Mouse (Mus musculus) heart, postnatal 25 days (tissue): ENCODE results near the gene Hus1. TPM values are rescaled to one million over a fixed set of nuclear protein-coding genes. Genes with fewer than 3 reads are reported as not detected.

ENCODE experiments used
- DNase-seq: peaks from one replicate; pipeline ENCODE4 v3.0.0; 2022; ENCODE audit warnings: low spot score
- intact Hi-C: fragments of 180-260 bp; cut with DNase I; formaldehyde crosslinking; loops from one replicate; pipeline ENCODE4 v1.15.1; 2025
- total RNA-seq, 2 experiments: library from RNA; stranded (reverse); gene quantifications; 2 replicates each; pipeline ENCODE4 v1.2.3; 2021

The Hus1 gene
- total RNA-seq, 2 experiments from 2014 or later: 12.1 TPM

DNA sequence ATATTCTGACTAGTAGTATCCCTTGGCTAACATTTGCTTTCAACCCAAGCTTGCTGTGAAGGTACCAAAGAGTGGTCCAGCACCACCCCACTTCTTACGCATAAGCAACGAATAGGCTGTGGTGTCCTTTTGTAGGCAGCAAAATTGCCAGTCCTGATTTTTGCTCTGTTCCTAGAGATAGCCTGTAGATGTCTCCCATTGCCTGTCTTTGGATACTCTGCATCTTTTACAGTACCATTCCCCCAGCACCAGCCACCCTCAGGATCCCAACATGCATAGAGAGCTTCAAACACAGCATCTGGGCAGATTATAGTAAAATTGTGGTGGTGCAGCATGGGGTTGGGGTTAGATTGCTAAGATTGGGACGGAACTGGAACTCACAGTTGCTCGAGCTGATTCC, 22.9 kb downstream of the Hus1 start:
- DNase-seq: no peak
- intact Hi-C loops: no loop called here

DNA sequence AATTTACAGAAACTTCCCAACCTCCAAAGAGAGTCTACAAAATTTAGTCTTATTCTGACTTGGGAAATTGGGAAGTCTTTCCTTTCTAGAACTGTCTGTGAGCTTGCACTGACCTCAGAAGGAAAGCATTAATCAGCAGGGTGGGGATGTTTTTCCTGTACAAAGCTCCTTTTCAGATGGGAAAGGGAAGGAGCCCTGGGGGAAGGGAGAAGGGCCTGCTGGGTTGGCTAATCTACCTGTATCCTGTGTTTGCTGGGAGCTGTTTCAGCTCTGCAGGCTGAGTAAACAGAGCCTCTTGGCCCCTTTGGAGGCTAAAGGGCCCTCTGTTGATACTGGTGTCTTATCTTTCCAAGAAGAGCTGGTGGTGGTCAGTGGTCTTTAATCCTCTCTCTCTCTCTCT, 24.9 kb downstream of the Hus1 start:
- no peak for DNase-seq
- intact Hi-C loops: no loop called here

DNA sequence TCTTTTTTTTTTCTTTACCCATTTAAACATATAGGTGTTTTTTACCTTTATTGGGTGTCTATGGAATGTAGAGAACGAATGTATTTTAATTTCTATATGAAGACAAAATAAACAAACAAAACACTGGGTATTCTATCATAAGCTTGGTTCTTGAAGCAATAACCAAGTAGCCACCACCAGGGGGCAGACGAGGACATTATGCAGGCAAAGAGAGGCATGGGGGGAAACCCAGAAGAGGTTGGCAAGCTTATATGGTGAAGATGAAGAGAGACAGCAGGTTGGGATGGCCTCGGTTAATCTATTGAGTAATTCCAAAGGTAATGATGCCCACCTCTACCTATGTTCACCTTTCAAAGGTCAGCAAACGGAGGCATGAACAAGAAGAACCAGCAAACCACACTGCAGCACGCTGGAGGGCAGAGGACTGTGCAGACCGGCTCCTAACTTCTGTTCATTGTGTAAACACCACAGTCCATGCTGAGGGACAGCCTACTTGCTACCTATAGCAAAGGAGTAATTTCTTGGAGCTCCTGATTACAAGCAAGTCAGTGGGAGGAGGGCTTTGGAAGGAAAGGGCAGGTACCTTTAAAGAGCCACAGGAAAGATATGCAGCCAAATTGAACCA, 27.6 kb downstream of the Hus1 start:
- no peak for DNase-seq
- intact Hi-C loops: loop anchor here (1.0 to 2.0 kb wide), 2 partner anchors 143 to 153 kb away; no protein-coding TSS in a partner anchor

DNA sequence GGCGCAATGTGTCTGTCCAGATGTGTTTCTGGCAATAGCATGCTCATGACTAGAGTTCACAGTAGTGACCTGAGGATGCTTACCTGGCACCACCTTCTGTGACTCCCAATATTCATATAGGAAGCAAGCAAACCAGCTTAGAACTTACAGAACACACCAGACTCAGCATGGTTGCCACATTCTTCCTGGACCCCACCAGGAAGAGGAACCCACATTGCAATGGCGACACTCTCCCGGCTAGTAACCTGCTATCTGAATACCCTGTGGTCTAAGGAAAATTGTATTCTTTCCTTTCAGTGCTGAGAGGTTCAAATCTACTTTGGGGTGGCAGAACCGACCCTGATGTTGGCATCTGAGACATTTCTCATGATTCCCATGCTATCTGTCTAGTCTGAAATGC, 32.8 kb downstream of the Hus1 start:
- DNase-seq: no peak
- intact Hi-C loops: no loop called here

DNA sequence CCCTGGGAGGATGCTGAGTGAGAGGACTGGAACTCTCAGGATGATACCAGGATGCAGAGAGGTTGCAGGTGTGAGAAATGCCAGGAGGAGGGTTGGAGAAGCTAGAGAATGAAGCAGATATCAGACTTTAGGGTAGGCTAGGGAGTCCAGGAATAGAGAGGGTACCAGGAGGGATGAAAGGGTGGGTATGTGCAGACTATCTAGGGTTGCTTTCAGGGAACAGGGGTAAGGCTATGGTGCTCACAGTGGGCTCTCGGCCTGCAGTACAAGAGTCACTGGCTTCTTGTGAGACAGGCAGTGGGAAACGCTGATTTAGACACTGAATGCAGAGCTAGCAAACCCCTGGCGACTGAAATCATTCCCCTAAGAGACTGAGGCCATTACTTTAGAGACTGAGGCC, 37.8 kb downstream of the Hus1 start, which contains the start of gene Pkd1l1:
Gene Pkd1l1 (minus strand): TSS at position 101 of the 400 bp plus-strand sequence.
- no peak for DNase-seq
- intact Hi-C loops: no loop called here

DNA sequence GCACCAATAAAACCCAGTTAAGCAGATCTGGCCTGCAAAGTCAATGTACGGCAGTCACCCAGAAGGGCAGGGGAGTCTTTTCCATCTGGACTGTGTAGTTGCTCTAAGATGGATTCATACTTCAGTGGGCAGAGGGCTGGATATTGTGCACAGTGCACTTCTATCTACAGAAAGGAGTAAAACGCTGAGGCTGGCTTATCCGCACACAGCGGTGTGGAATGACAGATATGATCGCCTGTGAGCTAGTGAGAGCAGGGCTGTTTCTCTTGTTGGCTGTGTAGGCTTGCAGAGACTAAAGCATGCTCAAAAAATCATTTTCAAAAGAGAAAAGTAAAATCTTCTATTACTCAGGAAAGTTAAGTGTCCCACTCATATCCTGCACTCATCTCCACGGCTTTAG, 38.9 kb downstream of the Hus1 start:
- intact Hi-C loops: no loop called here
- no peak for DNase-seq

DNA sequence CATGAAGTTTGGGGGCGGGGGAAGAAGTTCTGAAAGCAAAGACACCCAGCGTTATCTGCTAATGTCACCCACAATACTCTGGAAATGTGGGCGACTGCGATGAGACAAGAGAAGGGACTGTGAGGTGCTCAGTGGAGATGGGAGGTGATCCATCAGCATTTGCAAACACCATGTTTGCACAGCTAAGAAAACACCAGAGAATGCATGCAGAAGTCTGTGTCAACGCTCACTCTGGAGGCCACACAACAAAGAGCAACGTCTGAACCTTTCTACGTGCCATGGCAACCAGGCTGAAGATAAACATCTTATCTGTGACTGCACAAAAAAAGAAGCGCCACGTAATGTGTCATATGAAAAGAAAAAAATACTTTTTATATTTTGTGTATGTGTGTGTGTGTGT, 40.5 kb downstream of the Hus1 start:
- no peak for DNase-seq
- intact Hi-C loops: no loop called here

DNA sequence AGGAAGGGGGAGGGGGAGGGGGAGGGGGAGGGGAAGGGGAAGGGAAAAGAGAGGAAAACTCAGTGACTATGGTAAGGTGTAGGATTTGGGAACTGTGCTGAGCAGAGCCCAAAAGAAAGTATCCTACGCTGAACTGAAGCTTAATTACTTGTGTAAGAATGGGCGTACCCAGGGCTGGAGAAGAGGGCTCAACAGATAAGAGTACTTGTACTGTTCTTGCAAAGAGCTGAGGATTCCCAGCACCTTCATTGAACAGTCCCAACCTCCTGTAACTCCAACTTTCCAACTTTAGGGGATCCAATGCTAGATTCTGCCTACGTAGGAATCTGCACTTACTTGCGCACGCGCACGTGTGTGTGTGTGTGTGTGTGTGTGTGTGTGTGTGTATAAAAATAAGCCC, 42.9 kb downstream of the Hus1 start:
- intact Hi-C loops: no loop called here
- DNase-seq: no peak

DNA sequence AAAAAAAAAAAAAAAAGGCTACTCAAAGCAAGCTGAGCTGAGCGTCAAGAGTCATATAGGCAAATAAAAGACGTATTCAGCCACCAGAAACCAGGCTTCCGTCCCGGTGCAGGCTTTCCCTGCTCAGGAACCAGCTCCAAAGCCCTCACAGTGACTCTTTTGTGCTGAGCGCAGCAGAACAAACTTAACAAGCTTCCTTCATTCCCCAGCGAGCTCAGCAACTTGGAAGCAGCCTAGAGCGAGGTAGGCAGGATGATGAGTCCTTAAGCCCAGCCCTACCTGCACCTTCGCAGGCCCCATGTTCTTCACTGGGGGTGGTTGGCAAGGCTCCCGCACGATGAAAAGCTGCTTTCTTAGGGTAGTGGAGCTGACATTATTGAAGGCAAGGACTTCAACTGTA, 52.4 kb downstream of the Hus1 start:
- no peak for DNase-seq
- intact Hi-C loops: loop anchor here (5.0 kb wide), 1 partner anchor 536 kb away; no protein-coding TSS in a partner anchor

DNA sequence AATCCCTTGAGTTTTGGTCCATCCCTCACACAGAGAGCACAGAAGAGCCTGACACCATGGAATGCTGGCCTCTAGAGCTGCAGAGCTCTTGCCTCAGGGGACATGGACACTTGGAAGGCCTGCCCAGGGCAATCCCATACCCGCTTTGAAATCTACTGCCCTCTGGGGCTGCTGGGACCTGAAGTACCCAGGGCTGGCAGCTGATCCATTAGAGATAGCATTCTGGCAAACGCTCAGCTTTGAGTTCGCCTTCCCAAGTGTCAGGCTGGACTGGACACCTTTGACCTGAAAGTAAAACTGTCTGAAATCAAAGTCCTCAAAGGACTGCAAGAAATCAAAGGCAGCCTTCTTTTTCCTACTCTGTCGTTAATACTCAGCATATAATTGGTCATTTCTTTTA, 52.9 kb downstream of the Hus1 start:
- intact Hi-C loops: loop anchor here (5.0 kb wide), 1 partner anchor 536 kb away; no protein-coding TSS in a partner anchor
- DNase-seq: no peak

DNA sequence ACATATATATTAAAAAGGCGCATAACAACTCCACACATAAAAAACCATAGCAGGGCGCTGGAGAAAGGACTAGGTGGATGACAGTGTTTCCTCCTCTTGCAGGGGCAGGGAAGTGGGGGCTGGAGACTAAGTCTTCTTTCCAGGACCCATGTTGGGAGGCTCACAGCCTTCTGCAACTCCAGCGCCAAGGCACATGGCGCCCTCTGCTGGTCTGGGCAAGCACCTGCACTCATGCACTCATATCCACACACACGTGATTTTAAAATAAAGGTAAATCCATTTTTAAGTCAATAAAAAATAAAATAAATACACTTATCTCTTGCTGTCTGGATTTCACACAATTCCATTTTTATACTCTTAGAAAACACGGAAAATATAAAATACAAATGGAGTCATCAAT, 54.0 kb downstream of the Hus1 start:
- DNase-seq: no peak
- intact Hi-C loops: loop anchor here (5.0 kb wide), 1 partner anchor 535 kb away; no protein-coding TSS in a partner anchor

DNA sequence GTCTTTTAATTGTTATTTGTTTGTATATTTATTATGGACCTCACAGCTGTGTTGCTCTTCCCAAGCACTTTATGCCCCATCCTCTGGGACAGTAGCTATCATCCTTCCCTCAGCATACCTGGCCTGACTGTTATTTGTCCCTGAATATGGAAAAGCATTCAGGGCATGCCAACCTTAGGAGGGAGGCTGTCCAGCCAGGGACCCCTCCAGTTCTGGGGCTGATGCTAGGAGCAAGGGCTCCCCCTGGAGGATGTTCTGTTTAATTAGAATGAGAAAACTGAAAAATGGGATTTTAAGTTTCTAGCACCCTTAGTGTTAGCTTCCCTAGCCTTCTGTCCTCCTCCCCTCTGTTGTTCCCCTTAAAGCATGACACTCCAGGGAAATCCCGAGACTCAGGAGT, 55.3 kb downstream of the Hus1 start:
- intact Hi-C loops: loop anchor here (2.0 to 5.0 kb wide), 2 partner anchors 419 to 533 kb away; no protein-coding TSS in a partner anchor
- DNase-seq: no peak

DNA sequence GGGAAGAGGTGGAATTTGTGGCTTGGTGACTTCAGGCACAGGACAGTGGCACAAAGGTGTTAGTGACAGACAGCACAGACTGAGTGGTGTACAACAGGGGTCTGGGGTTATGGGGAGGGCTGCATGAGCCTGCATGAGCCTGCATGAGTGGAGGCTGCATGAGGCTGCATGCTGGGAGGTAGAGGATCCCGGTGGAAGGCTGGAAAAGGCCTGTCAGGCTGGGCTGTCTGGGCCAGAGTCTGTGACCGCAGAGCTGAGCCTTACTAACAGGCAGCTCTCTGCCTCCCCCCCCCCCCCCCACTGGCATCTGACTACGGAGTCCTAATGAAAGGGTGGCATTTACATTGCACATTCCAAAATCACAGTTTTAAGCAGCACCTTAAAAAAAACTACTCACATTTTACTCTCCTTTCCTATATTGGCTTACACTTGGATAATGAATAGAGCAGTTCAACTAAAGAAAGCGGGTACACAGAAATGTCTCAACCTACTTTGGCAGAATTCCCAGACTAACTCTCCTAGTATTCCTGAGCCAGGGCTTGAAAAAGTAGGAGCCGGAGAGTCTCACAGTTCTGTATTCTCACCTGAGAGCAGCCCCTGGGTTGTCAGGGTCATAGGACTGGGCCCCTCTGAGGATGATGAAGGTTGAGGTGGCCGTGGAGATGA, 61.1 kb downstream of the Hus1 start:
- intact Hi-C loops: no loop called here
- no peak for DNase-seq

DNA sequence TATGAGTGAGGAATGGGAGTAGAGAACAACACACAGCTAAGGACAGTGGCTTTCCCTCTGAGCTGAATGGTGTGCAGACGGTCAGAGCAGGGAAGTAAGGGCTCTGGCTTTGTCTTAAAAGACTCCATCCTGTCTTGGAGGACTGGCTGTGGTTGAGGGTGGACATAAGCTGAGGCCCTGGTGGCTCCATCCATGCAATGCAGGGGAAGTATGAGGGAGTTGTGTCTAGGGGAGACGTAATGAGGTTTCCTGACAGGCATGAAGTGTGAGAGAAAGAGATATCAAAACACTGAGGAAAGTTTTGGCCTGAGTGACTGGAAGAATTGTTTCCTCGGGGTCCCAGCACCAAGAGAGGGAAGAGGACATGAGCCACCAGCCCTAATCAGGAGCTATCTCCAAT, 62.1 kb downstream of the Hus1 start:
- intact Hi-C loops: no loop called here
- no peak for DNase-seq

DNA sequence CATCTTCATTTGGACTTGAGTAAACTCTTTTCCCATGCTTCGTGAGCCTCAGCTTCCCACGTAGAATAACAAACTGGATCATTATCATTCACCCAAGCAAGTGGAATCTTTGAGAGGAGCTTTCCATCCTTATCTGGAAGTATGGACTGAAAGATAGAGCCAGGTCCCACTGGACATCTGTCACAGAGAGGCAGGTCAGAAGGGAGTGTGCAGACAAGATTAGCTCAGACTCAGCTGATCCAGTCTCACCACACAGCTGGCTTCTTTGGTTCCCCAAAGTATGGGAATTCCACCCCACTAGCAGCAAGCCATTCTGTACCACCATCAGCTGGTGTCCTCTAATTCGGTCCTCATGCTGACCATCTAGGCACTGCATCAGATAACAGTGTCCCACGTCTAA, 66.9 kb downstream of the Hus1 start:
- intact Hi-C loops: no loop called here
- no peak for DNase-seq

Other genes starting within 250 kb of the Hus1 start
- gene Pkd1l1, start 37.9 kb downstream of the Hus1 start, total RNA-seq: not detected
- gene Gm11992, start 37.4 kb upstream of the Hus1 start, total RNA-seq: under 1 TPM; 0.57 to 0.61 TPM
- 1 to 10 TPM; 1.8 to 2.4 TPM for gene Sun3, start 37.8 kb upstream of the Hus1 start, total RNA-seq
- 1 to 10 TPM; 5.5 to 7.5 TPM for gene Upp1, start 106.9 kb upstream of the Hus1 start, total RNA-seq
- gene Abca13, start 180.8 kb upstream of the Hus1 start, total RNA-seq: not detected